Mouse (Mus musculus) A20 (cell line): Measurements from ENCODE around the gene Mst1.

ENCODE experiments used
- DNase-seq: peaks from one replicate; pipeline ENCODE4 v3.0.0-alpha.2; 2011; ENCODE audit warnings: low read depth, low spot score

Gene Mst1

DNA sequence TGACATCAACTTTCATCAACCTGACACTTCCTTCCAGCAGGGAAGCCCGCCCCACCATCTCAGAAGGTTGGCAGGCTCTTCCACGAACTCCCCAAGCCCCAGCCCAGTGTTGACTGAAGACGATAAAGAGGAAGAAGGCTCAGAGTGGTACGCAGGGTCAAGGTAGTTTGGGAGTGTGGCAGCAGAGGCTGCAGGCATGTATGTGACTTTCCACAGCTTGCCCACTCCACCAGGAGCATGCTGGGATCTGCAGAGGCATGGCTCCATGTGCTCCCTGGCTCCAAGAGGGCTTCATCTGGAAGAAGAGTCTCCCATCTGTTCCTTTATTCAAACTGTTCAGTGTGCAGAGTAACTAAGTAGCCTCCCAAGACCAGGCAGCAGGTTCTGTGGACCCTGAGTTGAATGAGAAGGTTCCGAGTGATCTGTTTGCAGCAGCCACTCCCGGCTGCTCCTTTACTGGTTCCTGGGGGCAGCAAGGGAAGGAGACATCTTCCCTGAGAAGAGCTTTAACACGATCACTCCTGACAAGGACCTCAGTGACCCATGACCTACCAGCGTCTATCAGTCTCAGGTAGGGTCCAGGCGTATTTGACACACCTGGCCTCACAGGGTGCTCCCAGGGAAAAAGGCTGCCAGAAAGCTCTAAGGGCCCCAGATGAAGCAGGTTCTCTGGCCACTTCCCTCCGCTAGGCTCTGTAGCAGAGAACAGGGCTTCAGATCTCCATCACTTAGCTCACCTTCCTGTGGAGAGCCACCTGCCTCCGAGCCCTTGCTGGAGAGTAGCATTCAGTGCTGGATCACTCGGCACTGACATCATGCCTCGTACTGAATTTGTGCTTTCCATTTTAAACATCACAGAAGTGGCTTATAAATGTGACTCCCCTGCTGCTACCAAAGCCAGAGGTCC lies 49.1 kb downstream of the Mst1 start:
- no peak for DNase-seq

DNA sequence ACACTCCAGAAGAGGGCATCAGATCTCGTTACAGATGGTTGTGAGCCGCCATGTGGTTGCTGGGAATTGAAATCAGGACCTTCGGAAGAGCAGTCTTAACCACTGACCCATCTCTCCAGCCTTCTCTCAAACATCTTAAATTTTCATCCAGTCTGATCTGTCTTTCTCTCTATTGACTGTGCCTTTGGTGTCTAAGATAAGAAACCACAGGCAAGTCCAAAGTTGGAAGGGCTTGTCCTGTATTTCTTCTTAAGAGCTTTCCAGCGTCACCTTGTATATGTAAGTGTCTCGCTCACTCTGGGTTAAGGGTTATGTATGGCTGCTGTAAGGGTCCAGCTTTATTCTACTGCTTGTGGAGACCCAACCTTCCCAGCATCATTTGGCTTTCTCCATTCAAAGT lies 51.3 kb downstream of the Mst1 start:
- no peak for DNase-seq

DNA sequence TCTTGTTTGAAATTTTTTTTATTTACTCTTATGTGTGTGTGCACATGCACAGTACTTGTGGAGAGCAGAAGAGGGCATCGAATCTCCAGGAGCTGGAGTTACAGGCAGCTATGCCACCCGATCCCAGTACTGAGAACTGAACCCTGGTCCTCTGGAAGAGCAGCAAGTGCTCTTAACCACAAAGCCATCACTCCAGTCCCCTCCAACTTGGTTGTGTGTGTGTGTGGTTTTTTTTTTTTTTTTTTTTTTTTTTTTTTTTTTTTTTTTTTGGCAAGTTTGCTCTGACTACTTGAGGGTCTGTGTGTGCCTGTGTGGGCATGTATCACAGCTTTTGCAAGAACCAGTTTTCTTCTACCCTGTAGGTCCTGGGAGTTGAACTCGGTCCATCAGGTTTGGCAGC lies 52.1 kb downstream of the Mst1 start:
- DNase-seq: no peak

GRCm38 (mm10) chr9:108133478-108133877 lies 53.2 kb downstream of the Mst1 start:
- DNase-seq: no peak
